Mouse (Mus musculus) embryo, embryonic 11.5 days (tissue): ENCODE data around the gene Apoa4.

Experiments used
- DNase-seq: peaks from one replicate; pipeline ENCODE4 v3.0.0-alpha.2; 2012; ENCODE audit warnings: low read depth, low spot score

Gene Apoa4

DNA sequence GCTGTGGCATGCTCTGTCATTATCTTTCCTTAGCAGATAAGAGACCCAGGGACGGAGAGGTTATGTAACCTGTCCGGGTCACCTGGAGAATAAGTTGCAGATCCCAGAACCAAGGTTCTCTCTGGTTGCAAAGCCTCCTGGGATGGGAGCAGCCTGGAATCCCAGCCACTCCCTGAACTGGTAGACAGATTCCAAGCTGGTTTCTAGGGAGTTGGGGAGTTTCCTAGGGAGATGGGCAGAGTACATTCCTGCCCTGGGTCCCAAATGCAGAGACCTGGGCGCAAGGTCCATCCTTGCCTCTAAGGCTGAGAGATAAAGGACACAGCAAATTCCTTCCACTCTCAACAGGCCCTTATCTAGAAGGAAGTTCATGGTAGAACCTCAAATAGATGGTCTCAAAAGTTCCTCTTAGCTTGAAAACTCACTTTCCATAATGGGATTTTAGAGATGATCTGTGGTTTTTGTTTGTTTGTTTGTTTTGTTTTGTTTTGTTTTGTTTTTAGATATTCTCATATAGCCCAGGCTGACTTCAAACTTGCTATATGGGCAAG is 13.4 kb upstream of the Apoa4 start:
- DNase-seq, result no peak

- no peak for DNase-seq
These were observed 12.0 kb upstream of the Apoa4 start, which contains the start of gene Apoa1 for GRCm38 (mm10) chr9:46228491-46228890. TSS of gene Apoa1 (plus strand) at chr9:46228580.

- DNase-seq, result peak; percentile 78
These were observed 10.7 kb upstream of the Apoa4 start for GRCm38 (mm10) chr9:46229573-46230449.

DNA sequence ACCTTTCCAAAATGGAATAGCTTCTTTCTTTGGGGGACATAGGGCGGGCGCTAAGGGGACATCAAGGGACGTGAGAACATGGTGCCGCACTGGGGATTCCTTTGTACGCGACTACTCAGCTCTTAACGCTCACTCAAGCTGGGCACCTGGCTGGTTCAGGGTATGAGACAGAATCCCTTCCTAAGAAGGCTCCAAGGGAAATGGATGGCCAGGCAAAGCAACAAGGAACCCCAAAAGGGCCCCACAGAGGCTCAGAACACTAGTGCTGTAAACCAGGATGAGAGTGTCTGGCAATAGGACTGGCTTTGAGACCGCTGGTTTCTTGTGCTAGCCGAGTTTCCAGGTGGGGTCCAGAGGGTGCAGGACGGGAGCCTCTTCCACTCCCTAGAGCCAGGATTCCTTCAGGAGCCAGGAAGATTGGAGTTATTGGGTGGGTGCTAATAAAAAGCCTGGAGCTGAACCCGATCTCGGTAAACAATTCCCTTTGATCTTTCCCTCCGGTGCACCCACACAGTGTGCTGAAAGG is 10.0 kb upstream of the Apoa4 start:
- DNase-seq, result no peak

- no peak for DNase-seq
These were observed 5.3 kb upstream of the Apoa4 start for GRCm38 (mm10) chr9:46235196-46235595.

DNA sequence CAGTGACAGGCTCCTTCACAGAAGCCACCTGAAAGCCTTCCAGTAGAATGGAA is 5.1 kb upstream of the Apoa4 start, which contains the start of gene Apoc3:
TSS of gene Apoc3 (minus strand) at position 41 of the 53 bp plus-strand sequence.
- no peak for DNase-seq

DNA sequence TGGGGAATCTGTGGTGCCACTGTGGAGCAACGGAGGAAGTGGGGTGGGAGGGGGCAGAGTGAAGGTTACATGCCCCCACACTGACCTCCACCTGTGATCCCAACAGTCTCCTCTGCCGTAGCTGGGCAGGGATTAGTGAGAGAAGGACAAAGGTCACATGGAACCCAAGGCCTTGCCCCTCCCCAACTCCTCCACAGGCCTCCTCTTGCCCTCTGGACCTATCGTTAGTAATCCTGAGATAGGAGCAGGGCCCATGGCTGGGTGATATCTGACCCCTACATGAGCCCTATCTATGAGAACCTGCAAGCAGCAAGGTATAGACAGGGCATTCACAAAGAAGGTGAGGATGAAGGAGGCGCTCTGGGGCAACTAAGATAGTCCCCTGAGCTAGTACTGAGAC is 4.8 kb upstream of the Apoa4 start:
- DNase-seq, result no peak

DNA sequence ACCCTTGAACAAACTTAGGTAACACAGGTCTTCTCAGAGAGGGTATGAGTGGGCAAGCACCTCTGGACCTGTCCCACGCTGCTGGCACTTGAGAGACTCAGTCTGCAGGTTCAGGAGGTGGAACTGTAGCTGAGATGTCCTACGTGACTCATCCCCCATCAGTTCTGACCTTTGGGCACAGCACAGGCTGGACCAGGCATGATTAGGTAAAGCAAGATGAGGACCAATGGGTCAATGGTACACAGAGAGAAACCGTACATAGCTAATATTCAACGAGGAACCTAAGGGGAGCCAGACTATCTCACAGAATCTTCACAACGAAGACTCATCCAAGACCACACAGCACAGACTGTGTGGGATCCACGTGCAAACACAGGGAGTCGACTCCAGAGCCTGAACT is 1.6 kb upstream of the Apoa4 start:
- DNase-seq, result no peak

GRCm38 (mm10) chr9:46241818-46242217 is 1.3 kb downstream of the Apoa4 start:
- no peak for DNase-seq

DNA sequence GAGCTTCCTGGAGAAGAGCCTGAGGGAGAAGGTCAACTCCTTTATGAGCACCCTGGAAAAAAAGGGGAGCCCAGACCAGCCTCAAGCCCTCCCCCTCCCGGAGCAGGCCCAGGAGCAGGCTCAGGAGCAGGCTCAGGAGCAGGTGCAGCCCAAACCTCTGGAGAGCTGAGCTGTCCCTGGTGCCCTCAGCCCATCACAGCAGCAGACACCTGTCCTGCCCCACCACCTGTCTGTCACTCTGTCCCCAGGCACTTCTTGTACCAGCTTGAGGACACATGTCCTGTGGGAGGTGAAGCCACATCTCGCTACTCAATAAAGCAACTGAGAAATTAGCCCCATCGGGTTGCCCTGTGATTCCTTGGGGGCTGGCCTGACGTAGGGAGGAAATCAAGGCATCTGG is 2.6 kb downstream of the Apoa4 start:
- DNase-seq, result no peak

- no peak for DNase-seq
These were observed 3.1 kb downstream of the Apoa4 start for GRCm38 (mm10) chr9:46243584-46243983.

- peak; percentile 79 for DNase-seq
These were observed 6.3 kb downstream of the Apoa4 start for GRCm38 (mm10) chr9:46246752-46247324.

- DNase-seq, result no peak
These were observed 15.7 kb downstream of the Apoa4 start for GRCm38 (mm10) chr9:46256177-46256576.

DNA sequence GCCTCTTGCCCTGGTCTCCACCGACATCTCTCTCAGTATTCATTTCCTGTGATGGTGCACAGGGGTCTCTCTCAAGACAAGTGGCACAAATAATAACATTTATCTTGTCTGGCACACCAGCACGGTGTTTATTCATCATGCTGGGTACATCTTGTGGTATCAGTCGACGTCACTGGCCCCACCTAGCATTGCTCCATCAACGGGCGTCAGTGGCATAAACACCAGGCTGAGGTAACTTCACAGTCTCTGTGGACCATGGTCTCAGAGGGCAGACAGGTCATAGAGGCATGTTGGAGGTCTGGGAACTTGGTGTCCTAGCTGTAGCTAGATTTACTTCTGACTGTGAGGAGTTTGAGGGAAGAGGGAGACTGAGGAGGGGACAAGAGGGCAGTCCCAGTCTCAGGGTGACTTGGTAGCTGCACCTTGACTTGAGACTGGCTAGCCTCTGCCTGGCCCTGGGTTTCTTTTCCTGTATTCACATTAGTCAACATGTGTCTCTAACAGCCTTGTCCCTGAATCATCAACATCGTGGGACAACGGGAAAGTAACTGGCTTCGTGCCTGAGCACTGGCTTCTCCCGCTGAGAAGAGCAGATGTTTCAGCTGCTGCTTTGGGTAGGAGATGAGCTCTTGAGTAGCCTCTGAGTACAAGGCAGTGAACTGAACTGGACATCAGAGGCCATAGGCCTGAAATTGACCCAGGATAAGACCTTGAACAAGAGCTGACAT is 16.3 kb downstream of the Apoa4 start:
- DNase-seq, result no peak

DNA sequence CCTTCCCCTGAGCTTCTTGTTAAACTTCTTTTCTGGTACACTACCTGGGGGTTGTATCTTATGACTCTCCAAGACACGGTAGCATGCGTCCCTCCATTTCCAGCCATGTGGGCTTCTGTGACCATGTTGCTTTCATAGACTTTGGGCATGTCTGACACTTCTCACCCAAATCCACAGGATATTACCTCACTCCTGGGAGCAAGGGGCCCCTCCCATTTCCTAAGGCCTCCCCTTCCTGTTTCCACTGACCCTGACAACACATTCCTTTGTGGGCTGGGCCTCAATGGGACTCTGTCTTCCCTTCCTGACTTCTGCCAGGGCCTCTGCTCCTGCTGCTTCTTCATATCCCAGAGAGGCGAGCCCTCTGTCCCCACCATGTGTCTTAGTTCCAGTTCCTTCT is 17.1 kb downstream of the Apoa4 start:
- no peak for DNase-seq

GRCm38 (mm10) chr9:46259111-46259510 is 18.6 kb downstream of the Apoa4 start:
- DNase-seq, result no peak

- DNase-seq, result no peak
These were observed 20.6 kb downstream of the Apoa4 start for GRCm38 (mm10) chr9:46261131-46261530.

DNA sequence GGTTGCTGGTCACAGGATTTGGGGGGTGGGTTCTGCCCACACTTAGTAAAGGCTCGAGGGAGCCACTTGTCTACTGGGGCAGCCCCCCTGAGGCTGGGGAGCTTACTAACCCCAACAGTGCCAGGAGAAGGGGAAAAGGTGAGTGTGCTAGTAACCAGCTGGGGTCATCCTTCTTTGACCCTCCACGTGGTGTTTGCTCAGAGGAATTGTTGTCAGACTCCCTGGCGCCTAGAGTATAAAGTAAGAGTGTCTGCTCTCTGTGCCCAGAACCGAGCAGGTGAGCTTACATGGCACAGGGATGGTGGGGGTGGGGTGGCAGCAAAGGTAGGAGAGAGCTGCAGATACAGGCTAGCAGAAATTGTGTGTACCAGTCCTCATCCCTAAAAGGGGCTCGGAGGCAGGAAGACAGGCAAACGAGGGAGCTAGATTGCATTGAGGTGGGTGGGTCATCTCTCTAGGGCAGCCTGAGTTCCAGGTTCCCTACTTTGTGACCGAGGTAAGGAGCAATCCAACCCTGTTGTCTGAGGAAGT is 27.9 kb downstream of the Apoa4 start, which contains the start of gene Apoa5:
TSS of gene Apoa5 (plus strand) at position 291 of the 531 bp plus-strand sequence.
- no peak for DNase-seq

- no peak for DNase-seq
These were observed 28.6 kb downstream of the Apoa4 start for GRCm38 (mm10) chr9:46269125-46269524.

- no peak for DNase-seq
These were observed 30.3 kb downstream of the Apoa4 start for GRCm38 (mm10) chr9:46270782-46271181.

GRCm38 (mm10) chr9:46272070-46272469 is 31.6 kb downstream of the Apoa4 start:
- no peak for DNase-seq
